9 mouse cellular contexts compared by ENCODE assay signal in the genomic region with DNA sequence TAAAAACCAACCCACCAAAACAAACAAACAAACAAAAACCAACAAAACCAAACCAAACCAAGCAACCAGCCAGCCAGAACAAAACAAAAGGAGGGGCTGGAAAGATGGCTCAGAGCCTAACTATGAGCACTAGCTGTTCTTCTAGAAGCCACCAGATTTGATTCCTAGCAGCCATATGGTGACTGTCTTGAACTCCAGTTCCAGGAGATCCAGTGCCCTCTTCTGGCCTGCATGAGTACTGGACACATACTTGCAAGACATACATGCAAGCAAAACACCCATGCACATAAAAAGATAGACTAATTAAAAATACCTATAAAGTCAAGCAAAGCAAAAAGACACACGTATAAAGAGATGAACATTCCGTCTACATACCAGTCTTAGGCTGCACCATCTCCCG. TPM values are rescaled to one million over a fixed set of nuclear protein-coding genes. Genes with fewer than 3 reads are reported as not detected.
DNase-seq lines count a peak whose midpoint lies in the region; ATAC-seq and TF ChIP-seq lines count a peak whose summit lies in the region.
"Had no signal": no experiment of that assay in that cellular context is flagged by ENCODE, and none has a peak within 500 bp of the region (broad histone marks: within the 10 kb centered on the region; RNA-seq: fewer than 3 reads in every experiment).

No protein-coding gene starts in this region.

- intact Hi-C loops in left cerebral cortex, adult 2 months (cut with DNase I) = loop anchor here (2.0 kb wide), 1 partner anchor 89 kb away; no protein-coding TSS in a partner anchor

- no peak overlapping the region for H3K4me3 ChIP-seq in left cerebral cortex, adult 2 months
- no peak overlapping the region for H3K4me3 ChIP-seq in heart, embryonic 10.5 days

- H3K27ac ChIP-seq in left cerebral cortex, adult 2 months = no peak overlapping the region
- no peak overlapping the region for H3K27ac ChIP-seq in heart, embryonic 10.5 days
- H3K27ac ChIP-seq: macrophage had no signal

- ATAC-seq in common myeloid progenitor, adult 5-6 weeks (replicated peaks; ENCODE audit: low read depth, poor library complexity, severe bottlenecking) = peak; percentile 54; the same call in 1 of the 2 replicates

- H3K4me1 ChIP-seq in heart, embryonic 10.5 days = no peaks in the 10 kb centered on the region; the same call in 1 of the 2 replicates

- H3K36me3 ChIP-seq in heart, embryonic 10.5 days = no peaks in the 10 kb centered on the region

- TF ChIP-seq CTCF in left cerebral cortex, adult 2 months (IDR thresholded peaks at IDR 0.05) = peak; percentile 43

- 92% methylated on average over 3 of the region's 3 CpGs for WGBS in heart, embryonic 10.5 days

- H3K9me3 ChIP-seq in heart, embryonic 10.5 days = no peaks in the 10 kb centered on the region

- peak; percentile 16 to 62 for DNase-seq in adrenal gland, adult (ENCODE audit: inconsistent age in 2 of 2, low spot score in 1 of 2)
- no peak for DNase-seq in adrenal gland, postnatal 4 days (ENCODE audit: low spot score in 2 of 2)
- DNase-seq in left cerebral cortex, adult 2 months (ENCODE audit: extremely low spot score in 1 of 2, low spot score in 2 of 2) = no peak
- DNase-seq in left cerebral cortex, adult 18-20 months (ENCODE audit: low spot score in 2 of 2) = no peak
- peak; percentile 43 for DNase-seq in lung, postnatal 25 days (ENCODE audit: low spot score)
- DNase-seq in testis, postnatal 10 days (ENCODE audit: low spot score) = no peak
- DNase-seq in heart, embryonic 10.5 days (ENCODE audit: low spot score) = no peak

- no peaks in the 10 kb centered on the region for H3K27me3 ChIP-seq in heart, embryonic 10.5 days (ENCODE audit: insufficient read depth, poor library complexity, severe bottlenecking)

RNA-seq across cellular contexts. Expression of a gene that starts 43.7 kb away (rescaled TPM):
- total RNA-seq in adrenal gland, postnatal 4 days (2021) = 10 to 100 TPM; 11.5 to 12.9 TPM
- 1 to 10 TPM; 1.6 to 1.8 TPM for total RNA-seq in left cerebral cortex, adult 2 months (2021)
- total RNA-seq in left cerebral cortex, adult 18-20 months (2021) = 1 to 10 TPM; 1.5 to 1.9 TPM
- 3.1 TPM in 1 of 2 replicates, not detected in the other for total RNA-seq in common myeloid progenitor, adult 5-6 weeks (2017)
- 17.2 and 23.4 TPM in 2 replicates for polyA plus RNA-seq in heart, embryonic 10.5 days (2016; fragmentation: Nextera tagmentation; extraction: Ambion mirVana)

RNA-seq across cellular contexts. Expression of a gene that starts 46.1 kb away (rescaled TPM):
- total RNA-seq in adrenal gland, postnatal 4 days (2021) = 10 to 100 TPM; 27.1 to 32.9 TPM
- 10 to 100 TPM; 82.0 to 88.7 TPM for total RNA-seq in left cerebral cortex, adult 2 months (2021)
- 10 to 100 TPM; 83.6 to 91.5 TPM for total RNA-seq in left cerebral cortex, adult 18-20 months (2021)
- total RNA-seq in common myeloid progenitor, adult 5-6 weeks (2017) = 19.0 and 27.6 TPM in 2 replicates
- polyA plus RNA-seq in heart, embryonic 10.5 days (2016; fragmentation: Nextera tagmentation; extraction: Ambion mirVana) = 18.7 and 23.1 TPM in 2 replicates

Comparison
In these comparisons a context has a peak if more than half of its experiments do, and no peak if none do; other contexts are left out.
1. DNase-seq: peak in adrenal gland, adult (2 of 2) and lung, postnatal 25 days (single experiment); none in adrenal gland, postnatal 4 days (0 of 2), left cerebral cortex, adult 2 months (0 of 2), left cerebral cortex, adult 18-20 months (0 of 2), testis, postnatal 10 days (single experiment) and heart, embryonic 10.5 days (single experiment).